Mouse (Mus musculus) liver, embryonic 16.5 days (tissue): ENCODE results near the gene Zfp65. TPM values are rescaled to one million over a fixed set of nuclear protein-coding genes. Genes with fewer than 3 reads are reported as not detected.

Experiments used
- polyA plus RNA-seq: library from polyadenylated mRNA; unstranded; fragments of >200 nt; fragmentation: Nextera tagmentation; extraction: Ambion mirVana; gene quantifications from 2 replicates; pipeline ENCODE4 v1.2.1, GENCODE M21; 2015

The Zfp65 gene
- polyA plus RNA-seq, 1 experiment from 2014 or later, result 1.4 TPM

Other genes with a start within 250 kb of the Zfp65 start
- 3.0 and 3.2 TPM in 2 replicates for gene Zfp874b, start 244.9 kb downstream of the Zfp65 start, polyA plus RNA-seq
- gene Zfp58, start 228.6 kb downstream of the Zfp65 start, polyA plus RNA-seq, result 2.3 and 3.0 TPM in 2 replicates
- not detected in 2 replicates for gene Gm26965, start 203.0 kb downstream of the Zfp65 start, polyA plus RNA-seq
- 6.3 and 7.8 TPM in 2 replicates for gene Zfp87, start 203.0 kb downstream of the Zfp65 start, polyA plus RNA-seq
- 3.9 and 4.0 TPM in 2 replicates for gene Zfp748, start 175.3 kb downstream of the Zfp65 start, polyA plus RNA-seq
- gene Zfp729b, start 119.5 kb downstream of the Zfp65 start, polyA plus RNA-seq, result 1.1 TPM in 2 replicates
- gene Gm49345, start 91.4 kb downstream of the Zfp65 start, polyA plus RNA-seq, result not detected in 2 replicates
- gene Zfp729a, start 91.4 kb downstream of the Zfp65 start, polyA plus RNA-seq, result 0.77 and 0.99 TPM in 2 replicates
- 2.5 and 2.8 TPM in 2 replicates for gene Zfp738, start 42.1 kb downstream of the Zfp65 start, polyA plus RNA-seq
- 0.81 and 0.93 TPM in 2 replicates for gene Zfp85, start 26.1 kb upstream of the Zfp65 start, polyA plus RNA-seq
- gene Zfp493, start 50.5 kb upstream of the Zfp65 start, polyA plus RNA-seq, result 0.33 and 0.46 TPM in 2 replicates
- gene Zfp273, start 84.6 kb upstream of the Zfp65 start, polyA plus RNA-seq, result 1.0 and 1.1 TPM in 2 replicates
- gene Gm10037, start 101.9 kb upstream of the Zfp65 start, polyA plus RNA-seq, result 0.19 TPM in 1 of 2 replicates, not detected in the other
- not detected in 2 replicates for gene BC048507, start 134.2 kb upstream of the Zfp65 start, polyA plus RNA-seq